Mouse (Mus musculus): ENCODE data around the gene Got1.

GRCm38 (mm10) chr19:43453025-43453424 lies 71.4 kb downstream of the Got1 start:
- TF ChIP-seq POLR2A (IDR thresholded peaks at IDR 0.05; ENCODE audit: insufficient read length, low read depth) (no peak), REST (IDR thresholded peaks at IDR 0.05; ENCODE audit: insufficient read depth, insufficient read length) (no peak), E2F4 (IDR thresholded peaks at IDR 0.05; ENCODE audit: insufficient read depth) (no peak), MAX (IDR thresholded peaks at IDR 0.05; ENCODE audit: low read depth) (no peak), TCF12 (IDR thresholded peaks at IDR 0.05; ENCODE audit: insufficient read depth, poor library complexity, severe bottlenecking) (no peak), USF1 (IDR thresholded peaks at IDR 0.05; ENCODE audit: low read depth) (no peak), MYOD1 (IDR thresholded peaks at IDR 0.05; ENCODE audit: control insufficient read depth in 1 of 3, insufficient read length in 2 of 3, low read depth in 2 of 3) (no peak)
